Mouse (Mus musculus) testis, adult 2 months (tissue): ENCODE measurements around the gene Tmem175. TPM values are rescaled to one million over a fixed set of nuclear protein-coding genes. Genes with fewer than 3 reads are reported as not detected.
A peak's percentile ranks its signal among the peaks of the same experiment; 100 is the strongest.

ENCODE experiments used
- H3K27ac ChIP-seq: fragments of 200-500 bp; 2 replicates; pipeline ENCODE4 v1.5.1; 2012; ENCODE audit warnings: low read depth, low read length; ENCODE audit not compliant: control insufficient read depth, insufficient read depth
- H3K27me3 ChIP-seq: fragments of 200-500 bp; 2 replicates; pipeline ENCODE4 v1.6.1; 2012; ENCODE audit warnings: mild to moderate bottlenecking, low read length, moderate library complexity; ENCODE audit not compliant: control insufficient read depth, insufficient read depth
- H3K36me3 ChIP-seq: fragments of 200-500 bp; 2 replicates; pipeline ENCODE4 v1.6.1; 2012; ENCODE audit warnings: mild to moderate bottlenecking, low read length; ENCODE audit not compliant: control insufficient read depth, insufficient read depth
- H3K4me1 ChIP-seq: fragments of 200-500 bp; 2 replicates; pipeline ENCODE4 v1.6.1; 2012; ENCODE audit warnings: low read length; ENCODE audit not compliant: control insufficient read depth, insufficient read depth
- H3K4me3 ChIP-seq: fragments of 200-500 bp; 2 replicates; pipeline ENCODE4 v1.5.1; 2012; ENCODE audit warnings: low read depth, mild to moderate bottlenecking, low read length, moderate library complexity, mixed read lengths; ENCODE audit not compliant: control insufficient read depth
- CTCF ChIP-seq: fragments of 200-500 bp; IDR thresholded peaks from 2 replicates; pipeline ENCODE4 v1.5.1; 2012; ENCODE audit warnings: low read depth, mild to moderate bottlenecking, inconsistent platforms, low read length, moderate library complexity; ENCODE audit not compliant: control insufficient read depth, insufficient read depth, insufficient replicate concordance
- POLR2A ChIP-seq: fragments of 200-500 bp; IDR thresholded peaks from 2 replicates; pipeline ENCODE4 v1.6.1; 2012; ENCODE audit warnings: low read depth, mild to moderate bottlenecking, inconsistent platforms, low read length, moderate library complexity; ENCODE audit not compliant: control insufficient read depth
- polyA plus RNA-seq: library from polyadenylated mRNA; depleted of rRNA; stranded (reverse); fragments of >200 nt; gene quantifications from 2 replicates; pipeline ENCODE4 v1.2.3, GENCODE M21; 2012

The Tmem175 gene
- polyA plus RNA-seq, 1 experiment: 145 TPM

- no peak within 1 kb of the TSS for H3K27ac ChIP-seq
- no peaks in the 10 kb centered on the region for H3K27me3 ChIP-seq
- no peaks in the 10 kb centered on the region for H3K36me3 ChIP-seq
- H3K4me1 ChIP-seq: peaks cover 10% of the 10 kb centered on the region
- no peak within 1 kb of the TSS for H3K4me3 ChIP-seq
- TF ChIP-seq CTCF (no peak), POLR2A (no peak)
Observed at GRCm38 (mm10) chr5:108675251-108675816, 45.8 kb downstream of the Tmem175 start, which contains the start of gene Slc26a1. Gene Slc26a1 (minus strand): TSS chr5:108675569.

- Histone ChIP-seq H3K27ac (no peak overlapping the region), H3K4me1 (peaks cover 10% of the 10 kb centered on the region), H3K27me3 (no peaks in the 10 kb centered on the region), H3K4me3 (no peak overlapping the region), H3K36me3 (no peaks in the 10 kb centered on the region)
- no peak for TF ChIP-seq CTCF
- no peak for TF ChIP-seq POLR2A
Observed at GRCm38 (mm10) chr5:108676772-108677498, 47.4 kb downstream of the Tmem175 start.

GRCm38 (mm10) chr5:108677605-108678295 is 48.2 kb downstream of the Tmem175 start:
- H3K36me3 ChIP-seq: no peaks in the 10 kb centered on the region
- H3K4me1 ChIP-seq: peaks cover 10% of the 10 kb centered on the region
- H3K27ac ChIP-seq: no peak overlapping the region
- no peak overlapping the region for H3K4me3 ChIP-seq
- H3K27me3 ChIP-seq: no peaks in the 10 kb centered on the region
- TF ChIP-seq CTCF: no peak
- TF ChIP-seq POLR2A: no peak

GRCm38 (mm10) chr5:108678296-108678854 is 48.8 kb downstream of the Tmem175 start:
- TF ChIP-seq CTCF (no peak), POLR2A (no peak)
- Histone ChIP-seq H3K4me1 (peaks cover 10% of the 10 kb centered on the region), H3K27me3 (no peaks in the 10 kb centered on the region), H3K27ac (no peak overlapping the region), H3K36me3 (no peaks in the 10 kb centered on the region), H3K4me3 (no peak overlapping the region)

GRCm38 (mm10) chr5:108679909-108680308 is 50.3 kb downstream of the Tmem175 start:
- Histone ChIP-seq H3K27ac (no peak overlapping the region), H3K36me3 (no peaks in the 10 kb centered on the region), H3K4me3 (no peak overlapping the region), H3K27me3 (no peaks in the 10 kb centered on the region), H3K4me1 (peaks cover 10% of the 10 kb centered on the region)
- TF ChIP-seq CTCF (0 out of 2 replicates have a peak, but pooled peaks have one; percentile 4), POLR2A (no peak)

GRCm38 (mm10) chr5:108680871-108681270 is 51.3 kb downstream of the Tmem175 start:
- H3K36me3 ChIP-seq: no peaks in the 10 kb centered on the region
- no peak for TF ChIP-seq CTCF
- no peak overlapping the region for H3K27ac ChIP-seq
- H3K4me3 ChIP-seq: no peak overlapping the region
- H3K4me1 ChIP-seq: peaks cover 10% of the 10 kb centered on the region
- H3K27me3 ChIP-seq: no peaks in the 10 kb centered on the region

- Histone ChIP-seq H3K36me3 (no peaks in the 10 kb centered on the region), H3K27ac (no peak overlapping the region)
- no peak for TF ChIP-seq CTCF
- TF ChIP-seq POLR2A: no peak
Observed at GRCm38 (mm10) chr5:108689091-108689490, 59.5 kb downstream of the Tmem175 start.

More at GRCm38 (mm10) chr5:108689091-108689490, 59.5 kb downstream of the Tmem175 start:
- Histone ChIP-seq H3K4me3 (no peak overlapping the region), H3K27me3 (no peaks in the 10 kb centered on the region), H3K4me1 (peaks cover 21% of the 10 kb centered on the region)
